Mouse (Mus musculus) neural tube, embryonic 13.5 days (tissue): ENCODE results near the gene Zscan26. TPM values are rescaled to one million over a fixed set of nuclear protein-coding genes. Genes with fewer than 3 reads are reported as not detected.
"Not testable (repeated sequence)": the region's sequence is repeated elsewhere in the genome, so short reads cannot be mapped to it uniquely, and the experiment has no call there.

ENCODE experiments used
- ATAC-seq: fragments of 200-750 bp; cut with Nextera tagmentation; 2 replicates; pipeline ENCODE4 v1.8.0; 2017; ENCODE audit warnings: low read depth, mild to moderate bottlenecking, moderate TSS enrichment, moderate library complexity
- H3K27ac ChIP-seq: fragments of 300-500 bp; sonication (generic); replicated peaks from 2 replicates; pipeline ENCODE4 v1.5.1; 2015; ENCODE audit warnings: moderate library complexity, mild to moderate bottlenecking, inconsistent platforms
- H3K27me3 ChIP-seq: fragments of 300-500 bp; sonication (generic); 2 replicates; pipeline ENCODE4 v1.6.1; 2015; ENCODE audit warnings: mild to moderate bottlenecking, inconsistent platforms
- H3K36me3 ChIP-seq: fragments of 300-500 bp; sonication (generic); 2 replicates; pipeline ENCODE4 v1.6.1; 2015; ENCODE audit warnings: mild to moderate bottlenecking, inconsistent platforms
- H3K4me1 ChIP-seq: fragments of 300-500 bp; sonication (generic); replicated peaks from 2 replicates; pipeline ENCODE4 v1.6.1; 2015; ENCODE audit warnings: inconsistent platforms
- H3K4me2 ChIP-seq: fragments of 300-500 bp; sonication (generic); 2 replicates; pipeline ENCODE4 v1.6.1; 2015; ENCODE audit warnings: inconsistent platforms, mild to moderate bottlenecking, moderate library complexity
- H3K4me3 ChIP-seq: fragments of 300-500 bp; sonication (generic); 2 replicates; pipeline ENCODE4 v1.5.1; 2015; ENCODE audit warnings: mild to moderate bottlenecking, inconsistent platforms
- H3K9ac ChIP-seq: fragments of 300-500 bp; sonication (generic); 2 replicates; pipeline ENCODE4 v1.6.1; 2015; ENCODE audit warnings: moderate library complexity, mild to moderate bottlenecking, inconsistent platforms
- H3K9me3 ChIP-seq: fragments of 300-500 bp; sonication (generic); 2 replicates; pipeline ENCODE4 v1.6.1; 2016; ENCODE audit warnings: inconsistent platforms
- WGBS: fragments of 180-500 bp; shearing (Covaris S2); methylation state at CpG from one replicate; pipeline ENCODE4 v1.1.7; 2015; 5-methylcytosine and 5-hydroxymethylcytosine counted together
- polyA plus RNA-seq: library from polyadenylated mRNA; unstranded; fragments of >200 nt; fragmentation: Nextera tagmentation; extraction: Ambion mirVana; gene quantifications from 2 replicates; pipeline ENCODE4 v1.2.1, GENCODE M21; 2015

Zscan26 gene
- polyA plus RNA-seq, 1 experiment from 2014 or later = 27.9 TPM

- H3K27ac ChIP-seq, H3K9me3 ChIP-seq, H3K36me3 ChIP-seq, H3K4me2 ChIP-seq, H3K4me3 ChIP-seq, H3K27me3 ChIP-seq, H3K9ac ChIP-seq, H3K4me1 ChIP-seq, ATAC-seq: not testable (repeated sequence)
- WGBS = 48% methylated on average over 9 of the region's 9 CpGs
These were observed 9.0 kb upstream of the Zscan26 start for GRCm38 (mm10) chr13:21462516-21462915.

DNA sequence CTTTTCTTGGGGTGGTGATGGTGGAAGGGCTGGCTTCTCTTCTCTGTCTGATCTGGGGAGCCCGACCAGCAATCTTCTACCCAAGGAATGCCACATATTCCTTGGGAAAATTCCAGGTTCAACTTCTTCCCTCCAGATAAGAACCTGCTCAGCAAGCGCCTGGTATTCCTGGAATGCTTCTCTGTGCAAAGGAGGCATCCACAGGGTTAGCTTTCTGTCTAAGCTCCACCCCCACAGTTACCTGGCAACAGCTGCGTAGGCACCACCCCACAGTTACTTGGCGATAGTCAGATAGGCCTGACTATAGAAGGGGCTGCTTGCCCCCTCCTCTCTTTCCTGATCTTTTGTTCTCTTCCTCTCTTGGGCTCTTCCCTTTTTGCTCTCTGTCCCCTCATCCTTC is 2.8 kb upstream of the Zscan26 start:
- Histone ChIP-seq H3K9me3 (no peaks in the 10 kb centered on the region), H3K9ac (no peak overlapping the region), H3K4me1 (peaks cover 15% of the 10 kb centered on the region), H3K27ac (no peak overlapping the region), H3K4me2 (no peak overlapping the region), H3K36me3 (0 out of 2 replicates have a peak, but pooled peaks cover 3% of the 10 kb centered on the region), H3K4me3 (no peak overlapping the region), H3K27me3 (peaks cover 26% of the 10 kb centered on the region)
- 17% methylated on average over 4 of the region's 4 CpGs for WGBS
- no peak for ATAC-seq

DNA sequence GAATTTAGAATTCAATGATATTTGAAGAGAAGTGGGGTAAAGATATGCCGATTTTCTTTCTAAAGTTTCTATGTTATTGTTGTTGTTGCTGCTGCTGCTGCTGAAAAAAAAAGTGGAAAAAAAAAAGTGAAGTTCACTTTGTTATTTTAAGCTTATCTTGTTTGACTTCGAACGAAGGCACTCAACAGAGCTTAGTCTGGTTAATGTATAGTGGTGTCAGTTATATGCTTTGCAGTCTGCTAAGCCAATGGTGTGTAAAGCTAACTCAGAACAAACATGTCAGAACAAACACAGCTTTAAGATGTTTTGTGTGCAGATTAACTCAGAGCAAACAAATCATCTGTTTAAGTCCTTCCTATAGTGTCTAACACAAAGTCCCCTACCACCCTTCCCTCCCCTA is 603 bp upstream of the Zscan26 start:
- no peaks in the 10 kb centered on the region for H3K9me3 ChIP-seq
- no peak for ATAC-seq
- H3K36me3 ChIP-seq = 0 out of 2 replicates have a peak, but pooled peaks cover 7% of the 10 kb centered on the region
- H3K27ac ChIP-seq = no peak overlapping the region
- peak overlapping the region; percentile 84; the same call in 1 of the 2 replicates for H3K4me2 ChIP-seq
- H3K4me3 ChIP-seq = no peak overlapping the region
- no peak overlapping the region for H3K9ac ChIP-seq
- 97% methylated on average over 3 of the region's 3 CpGs for WGBS
- peaks cover 15% of the 10 kb centered on the region for H3K4me1 ChIP-seq
- peaks cover 26% of the 10 kb centered on the region for H3K27me3 ChIP-seq

GRCm38 (mm10) chr13:21453042-21453441 is 488 bp downstream of the Zscan26 start:
- Histone ChIP-seq H3K9me3 (no peaks in the 10 kb centered on the region), H3K4me1 (peaks cover 15% of the 10 kb centered on the region), H3K36me3 (peaks cover 14% of the 10 kb centered on the region), H3K9ac (peak overlapping the region; percentile 76), H3K4me2 (peak overlapping the region; percentile 84), H3K27ac (peak overlapping the region; percentile 68), H3K4me3 (peak overlapping the region; percentile 81), H3K27me3 (peaks cover 26% of the 10 kb centered on the region)
- 5% methylated on average over 13 of the region's 13 CpGs for WGBS
- ATAC-seq = peak; percentile 51; the same call in 1 of the 2 replicates

DNA sequence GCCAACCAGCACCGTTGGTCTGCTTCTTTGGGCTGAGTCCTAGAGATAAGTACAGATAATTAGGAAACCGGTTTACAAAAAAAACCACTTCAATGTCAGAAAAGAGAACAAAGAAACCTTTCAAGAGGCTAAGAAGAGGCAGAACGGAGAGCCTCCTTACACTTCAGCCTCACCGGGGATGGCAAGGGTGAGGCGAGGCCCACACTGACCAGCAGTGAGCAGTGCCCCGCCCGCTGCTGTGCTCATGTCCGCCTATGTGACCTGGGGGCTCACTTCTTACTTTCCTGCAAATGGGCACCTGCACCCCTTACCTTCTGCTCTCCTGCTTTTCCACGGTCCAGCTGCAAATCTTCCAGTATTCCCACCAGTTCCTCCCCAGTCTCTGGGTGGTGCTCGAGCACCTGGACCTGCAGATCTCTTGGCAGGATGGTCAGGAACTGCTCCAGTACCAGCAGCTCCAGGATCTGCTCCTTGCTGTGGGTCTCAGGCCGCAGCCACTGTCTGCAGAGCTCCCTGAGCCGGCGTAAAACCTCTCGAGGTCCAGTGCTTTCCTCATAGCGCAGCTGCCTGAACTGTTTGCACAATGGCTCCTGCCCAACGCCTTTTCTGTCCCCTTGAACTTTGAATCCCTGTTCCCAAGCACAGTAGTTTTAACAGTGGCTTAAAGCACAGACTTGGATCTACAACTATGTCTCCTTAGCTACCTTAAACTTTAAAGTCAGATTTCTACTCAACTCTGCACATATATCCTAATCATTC is 5.5 kb downstream of the Zscan26 start:
- Histone ChIP-seq H3K4me1 (peaks cover 15% of the 10 kb centered on the region), H3K9ac (no peak overlapping the region), H3K9me3 (no peaks in the 10 kb centered on the region), H3K4me3 (no peak overlapping the region), H3K4me2 (no peak overlapping the region), H3K27ac (no peak overlapping the region), H3K27me3 (no peaks in the 10 kb centered on the region), H3K36me3 (peaks cover 62% of the 10 kb centered on the region)
- no peak for ATAC-seq
- 85% methylated on average over 16 of the region's 16 CpGs for WGBS

- H3K27me3 ChIP-seq = no peaks in the 10 kb centered on the region
- peaks cover 63% of the 10 kb centered on the region for H3K36me3 ChIP-seq
- peaks cover 4% of the 10 kb centered on the region for H3K4me1 ChIP-seq
- H3K9ac ChIP-seq = no peak overlapping the region
- H3K4me3 ChIP-seq = no peak overlapping the region
- ATAC-seq = no peak
- WGBS = 91% methylated on average over 9 of the region's 9 CpGs
- no peak overlapping the region for H3K4me2 ChIP-seq
- no peak overlapping the region for H3K27ac ChIP-seq
- no peaks in the 10 kb centered on the region for H3K9me3 ChIP-seq
These were observed 6.7 kb downstream of the Zscan26 start for GRCm38 (mm10) chr13:21446796-21447195.

GRCm38 (mm10) chr13:21441207-21441572 is 12.3 kb downstream of the Zscan26 start:
- peaks cover 18% of the 10 kb centered on the region for H3K4me1 ChIP-seq
- 17% methylated on average over 10 of the region's 10 CpGs for WGBS
- peak overlapping the region; percentile 80 for H3K4me2 ChIP-seq
- H3K4me3 ChIP-seq = peak overlapping the region; percentile 57
- peak overlapping the region; percentile 85 for H3K9ac ChIP-seq
- H3K36me3 ChIP-seq = peaks cover 31% of the 10 kb centered on the region
- H3K27ac ChIP-seq = peak overlapping the region; percentile 83
- H3K27me3 ChIP-seq = no peaks in the 10 kb centered on the region
- no peaks in the 10 kb centered on the region for H3K9me3 ChIP-seq
- ATAC-seq = peak; percentile 29

- H3K4me2 ChIP-seq = peak within 1 kb of the TSS; percentile 80
- H3K27ac ChIP-seq = peak within 1 kb of the TSS; percentile 83
- no peaks in the 10 kb centered on the region for H3K9me3 ChIP-seq
- H3K27me3 ChIP-seq = no peaks in the 10 kb centered on the region
- under 1% methylated on average over 32 of the region's 32 CpGs for WGBS
- peak; percentile 99 for ATAC-seq
- peaks cover 27% of the 10 kb centered on the region for H3K36me3 ChIP-seq
- H3K4me1 ChIP-seq = peaks cover 18% of the 10 kb centered on the region
- H3K9ac ChIP-seq = peak within 1 kb of the TSS; percentile 85
- H3K4me3 ChIP-seq = peak within 1 kb of the TSS; percentile 57
These were observed 12.9 kb downstream of the Zscan26 start, which contains the start of gene Pgbd1 for GRCm38 (mm10) chr13:21440503-21441206. Gene Pgbd1 (minus strand): TSS chr13:21441058.

DNA sequence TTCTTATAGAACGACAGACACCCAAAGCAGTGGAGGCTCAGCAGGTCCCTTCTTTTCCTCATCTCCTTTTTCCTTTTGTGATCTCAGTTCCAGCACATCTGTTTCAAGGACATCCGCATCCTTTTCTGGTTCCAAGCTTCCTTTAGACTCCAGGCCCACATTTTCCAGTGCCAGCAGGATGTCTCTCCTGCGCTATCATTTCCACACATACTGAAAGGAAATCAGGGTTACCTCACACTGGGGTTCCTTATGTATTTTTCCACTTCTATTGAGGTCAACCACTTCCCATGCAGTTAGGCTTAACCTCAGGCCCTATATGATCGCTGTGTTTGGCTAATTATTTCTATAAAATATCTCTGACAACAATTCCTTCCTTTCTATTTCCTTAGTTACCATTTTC is 18.1 kb downstream of the Zscan26 start:
- Histone ChIP-seq H3K4me3 (no peak overlapping the region), H3K4me2 (no peak overlapping the region), H3K9ac (no peak overlapping the region), H3K4me1 (peaks cover 9% of the 10 kb centered on the region), H3K27me3 (no peaks in the 10 kb centered on the region), H3K36me3 (no peaks in the 10 kb centered on the region), H3K9me3 (no peaks in the 10 kb centered on the region), H3K27ac (no peak overlapping the region)
- no peak for ATAC-seq
- 83% methylated on average over 4 of the region's 4 CpGs for WGBS

GRCm38 (mm10) chr13:21427631-21428030 is 25.9 kb downstream of the Zscan26 start:
- Histone ChIP-seq H3K36me3 (no peaks in the 10 kb centered on the region), H3K4me3 (no peak overlapping the region), H3K27ac (no peak overlapping the region), H3K9ac (no peak overlapping the region), H3K4me2 (no peak overlapping the region), H3K27me3 (no peaks in the 10 kb centered on the region), H3K4me1 (no peaks in the 10 kb centered on the region), H3K9me3 (no peaks in the 10 kb centered on the region)
- 95% methylated on average over 1 of the region's 1 CpGs for WGBS
- ATAC-seq = no peak

GRCm38 (mm10) chr13:21423301-21423700 is 30.2 kb downstream of the Zscan26 start:
- WGBS = 76% methylated on average over 5 of the region's 5 CpGs
- ATAC-seq = no peak
- H3K4me2 ChIP-seq = no peak overlapping the region
- H3K9ac ChIP-seq = no peak overlapping the region
- no peaks in the 10 kb centered on the region for H3K9me3 ChIP-seq
- no peaks in the 10 kb centered on the region for H3K36me3 ChIP-seq
- no peaks in the 10 kb centered on the region for H3K27me3 ChIP-seq
- no peak overlapping the region for H3K4me3 ChIP-seq
- no peaks in the 10 kb centered on the region for H3K4me1 ChIP-seq
- no peak overlapping the region for H3K27ac ChIP-seq

DNA sequence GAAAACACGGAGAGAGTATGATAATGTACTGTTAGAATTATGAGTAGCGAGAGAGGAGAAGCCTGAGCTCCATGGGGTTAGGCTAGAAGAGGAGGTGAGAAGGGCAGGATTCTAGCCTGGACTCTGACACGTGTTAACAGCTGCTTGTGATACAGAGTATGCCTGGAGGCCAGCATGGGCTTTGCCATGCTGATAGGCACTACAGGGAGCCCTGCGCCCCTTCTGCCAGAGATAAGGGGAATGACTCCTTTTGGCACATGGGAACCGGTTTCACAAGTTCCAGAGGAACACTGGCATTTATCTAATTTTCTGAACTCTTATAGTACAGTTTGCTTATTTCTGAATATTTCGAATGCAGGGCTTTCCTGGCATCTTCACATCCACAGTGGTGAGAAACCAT is 34.7 kb downstream of the Zscan26 start:
- no peaks in the 10 kb centered on the region for H3K27me3 ChIP-seq
- no peaks in the 10 kb centered on the region for H3K4me1 ChIP-seq
- H3K27ac ChIP-seq = no peak overlapping the region
- H3K9ac ChIP-seq = no peak overlapping the region
- WGBS = 68% methylated on average over 6 of the region's 6 CpGs
- H3K4me2 ChIP-seq = no peak overlapping the region
- H3K4me3 ChIP-seq = no peak overlapping the region
- no peaks in the 10 kb centered on the region for H3K36me3 ChIP-seq
- H3K9me3 ChIP-seq = no peaks in the 10 kb centered on the region
- no peak for ATAC-seq
